Mouse (Mus musculus): ENCODE data around the gene Nek11. TPM values are rescaled to one million over a fixed set of nuclear protein-coding genes. Genes with fewer than 3 reads are reported as not detected.

The Nek11 gene
- polyA plus RNA-seq, 1 experiment from 2014 or later = 0.43 TPM

DNA sequence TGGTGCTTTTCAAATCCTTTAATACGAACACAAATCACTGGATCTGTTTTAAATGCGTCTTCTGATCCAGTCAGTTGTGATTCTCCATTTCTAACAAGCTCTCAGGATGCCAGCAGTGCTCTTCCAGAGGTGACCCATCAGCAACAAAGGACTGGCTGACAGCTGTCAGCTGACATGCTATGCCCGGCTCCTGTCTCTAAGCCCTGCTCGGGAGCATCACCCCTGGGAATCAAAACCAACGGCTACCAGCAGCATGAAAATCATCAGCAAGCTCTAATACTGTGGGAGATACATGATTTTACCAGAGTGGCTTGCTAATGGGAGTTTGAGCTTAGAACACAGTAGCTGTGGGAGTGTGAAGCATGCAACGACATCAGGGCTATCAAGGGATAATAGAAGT is 121.0 kb downstream of the Nek11 start:
- H3K4me1 ChIP-seq (ENCODE audit: control insufficient read depth, insufficient read depth, low read length) = no peaks in the 10 kb centered on the region
- ATAC-seq (replicated peaks; ENCODE audit: insufficient number of reproducible peaks, low FRiP score, low TSS enrichment, low read depth) = no peak

GRCm38 (mm10) chr9:105272241-105272640 is 123.1 kb downstream of the Nek11 start:
- 11% methylated on average over 7 of the region's 7 CpGs for WGBS
- Histone ChIP-seq H3K9ac (replicated peaks; ENCODE audit: low read length) (no peak overlapping the region), H3K27ac (replicated peaks; ENCODE audit: low read depth, low read length) (no peak overlapping the region), H3K4me2 (ENCODE audit: low read depth, low read length) (no peak overlapping the region), H3K4me3 (ENCODE audit: low read depth, low read length) (no peak overlapping the region), H3K36me3 (replicated peaks; ENCODE audit: control insufficient read depth, insufficient read depth, low read depth, low read length) (no peaks in the 10 kb centered on the region), H3K4me1 (ENCODE audit: control insufficient read depth, insufficient read depth, low read length) (no peaks in the 10 kb centered on the region), H3K9me3 (replicated peaks; ENCODE audit: control insufficient read depth, low read length) (no peaks in the 10 kb centered on the region), H3K27me3 (ENCODE audit: control insufficient read depth, insufficient read depth, low read length) (no peaks in the 10 kb centered on the region)
- ATAC-seq (replicated peaks; ENCODE audit: insufficient number of reproducible peaks, low FRiP score, low TSS enrichment, low read depth) = no peak
- peak; percentile 78 for DNase-seq (ENCODE audit: low spot score)

More for the DNA sequence above, 121.0 kb downstream of the Nek11 start:
- Histone ChIP-seq H3K27me3 (ENCODE audit: control insufficient read depth, insufficient read depth, low read length) (no peaks in the 10 kb centered on the region), H3K27ac (replicated peaks; ENCODE audit: low read depth, low read length) (no peak overlapping the region), H3K4me2 (ENCODE audit: low read depth, low read length) (no peak overlapping the region), H3K36me3 (replicated peaks; ENCODE audit: control insufficient read depth, insufficient read depth, low read depth, low read length) (no peaks in the 10 kb centered on the region), H3K4me3 (ENCODE audit: low read depth, low read length) (no peak overlapping the region), H3K9ac (replicated peaks; ENCODE audit: low read length) (no peak overlapping the region), H3K9me3 (replicated peaks; ENCODE audit: control insufficient read depth, low read length) (no peaks in the 10 kb centered on the region)
- no peak for DNase-seq (ENCODE audit: low spot score)
- 54% methylated on average over 6 of the region's 6 CpGs for WGBS

DNA sequence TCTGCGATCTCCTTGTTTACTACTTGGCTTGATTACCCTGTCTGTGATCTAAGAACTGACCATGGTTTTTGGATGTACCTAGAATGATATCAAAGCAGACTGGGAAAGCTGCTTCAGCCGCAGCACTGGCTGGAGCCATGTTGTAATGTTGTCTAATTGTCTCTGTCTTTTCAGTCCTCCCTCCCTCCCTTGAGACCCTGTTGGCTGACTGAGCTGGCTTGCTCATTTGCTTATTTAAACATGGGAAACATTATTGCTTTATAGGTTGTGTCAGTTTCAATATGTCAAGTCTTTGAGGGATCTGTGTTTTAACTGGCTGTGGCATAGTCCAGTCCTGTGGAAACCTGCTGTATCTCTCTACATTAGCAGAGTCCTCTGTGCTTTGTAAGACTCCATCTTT is 132.2 kb downstream of the Nek11 start:
- WGBS = 76% methylated on average over 2 of the region's 2 CpGs
- no peaks in the 10 kb centered on the region for H3K4me1 ChIP-seq (ENCODE audit: control insufficient read depth, insufficient read depth, low read length)
- DNase-seq (ENCODE audit: low spot score) = no peak
- no peaks in the 10 kb centered on the region for H3K27me3 ChIP-seq (ENCODE audit: control insufficient read depth, insufficient read depth, low read length)
- H3K4me3 ChIP-seq (ENCODE audit: low read depth, low read length) = no peak overlapping the region
- no peaks in the 10 kb centered on the region for H3K9me3 ChIP-seq (replicated peaks; ENCODE audit: control insufficient read depth, low read length)
- no peak for ATAC-seq (replicated peaks; ENCODE audit: insufficient number of reproducible peaks, low FRiP score, low TSS enrichment, low read depth)
- H3K27ac ChIP-seq (replicated peaks; ENCODE audit: low read depth, low read length) = no peak overlapping the region
- no peaks in the 10 kb centered on the region for H3K36me3 ChIP-seq (replicated peaks; ENCODE audit: control insufficient read depth, insufficient read depth, low read depth, low read length)
- no peak overlapping the region for H3K9ac ChIP-seq (replicated peaks; ENCODE audit: low read length)
- no peak overlapping the region for H3K4me2 ChIP-seq (ENCODE audit: low read depth, low read length)

DNA sequence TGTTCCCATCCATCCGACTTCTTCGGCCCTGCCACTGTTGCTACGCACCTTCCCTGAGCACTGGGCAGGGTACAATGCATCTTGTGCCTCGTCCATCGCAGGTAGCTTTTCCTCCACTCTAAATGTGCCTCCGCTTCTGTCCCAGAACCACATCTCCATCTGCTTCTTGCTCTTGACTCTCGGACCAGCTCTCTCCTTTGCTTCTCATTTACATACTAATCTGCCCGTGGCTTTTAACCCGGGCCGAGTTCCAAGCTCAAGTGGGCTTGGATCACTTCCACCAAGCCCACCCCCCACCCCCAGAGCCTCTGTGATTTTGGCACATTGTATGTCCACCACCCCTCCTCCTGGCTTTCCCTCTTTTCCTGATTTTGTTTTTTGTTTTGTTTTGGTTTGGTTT is 137.7 kb downstream of the Nek11 start:
- H3K4me3 ChIP-seq (ENCODE audit: low read depth, low read length) = no peak overlapping the region
- no peak overlapping the region for H3K27ac ChIP-seq (replicated peaks; ENCODE audit: low read depth, low read length)
- H3K36me3 ChIP-seq (replicated peaks; ENCODE audit: control insufficient read depth, insufficient read depth, low read depth, low read length) = no peaks in the 10 kb centered on the region
- no peak for ATAC-seq (replicated peaks; ENCODE audit: insufficient number of reproducible peaks, low FRiP score, low TSS enrichment, low read depth)
- DNase-seq (ENCODE audit: low spot score) = no peak
- H3K4me1 ChIP-seq (ENCODE audit: control insufficient read depth, insufficient read depth, low read length) = no peaks in the 10 kb centered on the region
- no peaks in the 10 kb centered on the region for H3K27me3 ChIP-seq (ENCODE audit: control insufficient read depth, insufficient read depth, low read length)
- H3K4me2 ChIP-seq (ENCODE audit: low read depth, low read length) = no peak overlapping the region
- no peaks in the 10 kb centered on the region for H3K9me3 ChIP-seq (replicated peaks; ENCODE audit: control insufficient read depth, low read length)
- H3K9ac ChIP-seq (replicated peaks; ENCODE audit: low read length) = no peak overlapping the region
- 71% methylated on average over 10 of the region's 10 CpGs for WGBS

DNA sequence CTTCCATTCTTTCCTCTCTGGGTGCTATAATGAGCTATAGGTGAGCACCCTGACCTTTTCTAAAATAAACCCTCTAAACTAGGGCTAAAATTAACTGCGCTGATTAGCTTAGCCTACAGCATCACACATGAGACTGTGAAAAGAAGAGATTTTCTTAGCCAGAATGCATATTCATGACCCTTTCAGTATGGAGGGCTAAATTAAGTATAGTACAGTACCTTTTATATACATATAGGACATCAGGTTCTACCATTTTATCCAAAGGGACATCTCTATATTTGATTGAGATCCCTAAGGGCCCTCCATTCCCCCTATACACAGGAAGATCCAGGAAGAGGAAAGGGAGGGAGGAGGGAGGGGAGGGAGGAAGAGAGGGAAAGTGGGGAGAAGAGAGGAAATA is 141.2 kb downstream of the Nek11 start:
- ATAC-seq (replicated peaks; ENCODE audit: insufficient number of reproducible peaks, low FRiP score, low TSS enrichment, low read depth) = no peak
- Histone ChIP-seq H3K4me3 (ENCODE audit: low read depth, low read length) (no peak overlapping the region), H3K4me2 (ENCODE audit: low read depth, low read length) (no peak overlapping the region), H3K36me3 (replicated peaks; ENCODE audit: control insufficient read depth, insufficient read depth, low read depth, low read length) (no peaks in the 10 kb centered on the region), H3K9ac (replicated peaks; ENCODE audit: low read length) (no peak overlapping the region), H3K27ac (replicated peaks; ENCODE audit: low read depth, low read length) (no peak overlapping the region), H3K9me3 (replicated peaks; ENCODE audit: control insufficient read depth, low read length) (no peaks in the 10 kb centered on the region), H3K4me1 (ENCODE audit: control insufficient read depth, insufficient read depth, low read length) (no peaks in the 10 kb centered on the region), H3K27me3 (ENCODE audit: control insufficient read depth, insufficient read depth, low read length) (no peaks in the 10 kb centered on the region)
- 100% methylated on average over 1 of the region's 1 CpGs for WGBS
- DNase-seq (ENCODE audit: low spot score) = no peak

GRCm38 (mm10) chr9:105252349-105253041 is 142.8 kb downstream of the Nek11 start:
- Histone ChIP-seq H3K4me1 (ENCODE audit: control insufficient read depth, insufficient read depth, low read length) (no peaks in the 10 kb centered on the region), H3K9me3 (replicated peaks; ENCODE audit: control insufficient read depth, low read length) (no peaks in the 10 kb centered on the region), H3K9ac (replicated peaks; ENCODE audit: low read length) (no peak overlapping the region), H3K4me2 (ENCODE audit: low read depth, low read length) (no peak overlapping the region), H3K27me3 (ENCODE audit: control insufficient read depth, insufficient read depth, low read length) (no peaks in the 10 kb centered on the region), H3K36me3 (replicated peaks; ENCODE audit: control insufficient read depth, insufficient read depth, low read depth, low read length) (no peaks in the 10 kb centered on the region), H3K4me3 (ENCODE audit: low read depth, low read length) (no peak overlapping the region), H3K27ac (replicated peaks; ENCODE audit: low read depth, low read length) (no peak overlapping the region)
- DNase-seq (ENCODE audit: low spot score) (no peak), ATAC-seq (replicated peaks; ENCODE audit: insufficient number of reproducible peaks, low FRiP score, low TSS enrichment, low read depth) (no peak)
- WGBS = 74% methylated on average over 4 of the region's 4 CpGs

GRCm38 (mm10) chr9:105251256-105251655 is 144.1 kb downstream of the Nek11 start:
- no peaks in the 10 kb centered on the region for H3K36me3 ChIP-seq (replicated peaks; ENCODE audit: control insufficient read depth, insufficient read depth, low read depth, low read length)
- no peak overlapping the region for H3K9ac ChIP-seq (replicated peaks; ENCODE audit: low read length)
- no peak overlapping the region for H3K4me3 ChIP-seq (ENCODE audit: low read depth, low read length)
- no peak overlapping the region for H3K4me2 ChIP-seq (ENCODE audit: low read depth, low read length)
- H3K4me1 ChIP-seq (ENCODE audit: control insufficient read depth, insufficient read depth, low read length) = no peaks in the 10 kb centered on the region
- no peak overlapping the region for H3K27ac ChIP-seq (replicated peaks; ENCODE audit: low read depth, low read length)
- H3K9me3 ChIP-seq (replicated peaks; ENCODE audit: control insufficient read depth, low read length) = no peaks in the 10 kb centered on the region
- 93% methylated on average over 4 of the region's 4 CpGs for WGBS
- no peak for DNase-seq (ENCODE audit: low spot score)
- H3K27me3 ChIP-seq (ENCODE audit: control insufficient read depth, insufficient read depth, low read length) = no peaks in the 10 kb centered on the region
- no peak for ATAC-seq (replicated peaks; ENCODE audit: insufficient number of reproducible peaks, low FRiP score, low TSS enrichment, low read depth)

- no peaks in the 10 kb centered on the region for H3K36me3 ChIP-seq (replicated peaks; ENCODE audit: control insufficient read depth, insufficient read depth, low read depth, low read length)
- no peaks in the 10 kb centered on the region for H3K27me3 ChIP-seq (ENCODE audit: control insufficient read depth, insufficient read depth, low read length)
- no peak overlapping the region for H3K4me2 ChIP-seq (ENCODE audit: low read depth, low read length)
- no peaks in the 10 kb centered on the region for H3K9me3 ChIP-seq (replicated peaks; ENCODE audit: control insufficient read depth, low read length)
- 34% methylated on average over 5 of the region's 5 CpGs for WGBS
- no peak overlapping the region for H3K4me3 ChIP-seq (ENCODE audit: low read depth, low read length)
- ATAC-seq (replicated peaks; ENCODE audit: insufficient number of reproducible peaks, low FRiP score, low TSS enrichment, low read depth) (no peak), DNase-seq (ENCODE audit: low spot score) (peak; percentile 85)
- no peak overlapping the region for H3K27ac ChIP-seq (replicated peaks; ENCODE audit: low read depth, low read length)
- H3K9ac ChIP-seq (replicated peaks; ENCODE audit: low read length) = no peak overlapping the region
- no peaks in the 10 kb centered on the region for H3K4me1 ChIP-seq (ENCODE audit: control insufficient read depth, insufficient read depth, low read length)
These were observed 151.3 kb downstream of the Nek11 start for GRCm38 (mm10) chr9:105244024-105244423.

Data from embryonic facial prominence, embryonic 11.5 days (tissue).